Mouse (Mus musculus): Measurements from ENCODE around the gene Serp1.

Gene Serp1

DNA sequence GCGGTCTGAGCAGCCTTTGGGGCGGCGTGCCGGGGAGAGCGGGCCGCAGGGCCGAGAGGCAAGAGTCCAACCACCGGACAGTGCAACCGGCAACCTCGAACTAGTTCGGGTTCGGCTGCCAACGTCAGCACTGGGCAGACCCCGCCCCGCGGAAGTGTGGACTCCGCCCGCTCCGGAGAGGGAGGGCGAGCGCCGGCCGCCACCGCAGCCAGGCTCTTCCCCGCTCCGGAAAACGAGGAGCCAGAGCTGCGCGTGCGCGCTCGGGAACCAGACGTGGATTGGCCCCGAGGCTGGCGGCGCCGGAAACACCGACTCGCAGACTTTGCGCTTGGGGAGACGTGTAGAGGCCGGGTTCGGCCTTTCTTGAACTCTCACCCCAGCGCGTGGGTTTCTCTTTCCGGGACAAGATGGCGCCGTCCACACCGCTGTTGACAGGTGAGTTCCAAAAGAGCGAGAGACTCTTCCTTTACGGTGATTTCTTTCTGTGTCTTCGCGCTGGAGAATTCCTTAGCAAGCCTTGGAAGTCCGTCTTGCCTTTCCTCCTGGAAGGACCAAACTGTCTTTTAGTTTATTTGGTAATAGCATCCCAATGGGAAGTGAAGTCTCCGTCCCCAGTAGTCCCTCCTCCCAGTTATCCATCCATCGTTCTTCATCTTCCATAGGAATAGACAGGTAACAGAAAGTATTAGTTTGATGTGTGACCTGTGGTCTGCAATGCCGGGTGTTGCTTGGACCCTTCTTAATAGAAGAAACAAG lies at the start of gene Serp1, which contains the start of gene Eif2a:
Gene Serp1, minus strand, starts transcription at position 241 of the 756 bp plus-strand sequence.
Gene Eif2a, plus strand, starts transcription at position 170 of the 756 bp plus-strand sequence.
- peak; percentile 96 for DNase-seq (ENCODE audit: low spot score)

- no peak for DNase-seq (ENCODE audit: low spot score)
These were observed 45.1 kb upstream of the Serp1 start for GRCm38 (mm10) chr3:58570821-58571220.

GRCm38 (mm10) chr3:58561437-58561836 lies 35.7 kb upstream of the Serp1 start:
- no peak for DNase-seq (ENCODE audit: low spot score)

DNA sequence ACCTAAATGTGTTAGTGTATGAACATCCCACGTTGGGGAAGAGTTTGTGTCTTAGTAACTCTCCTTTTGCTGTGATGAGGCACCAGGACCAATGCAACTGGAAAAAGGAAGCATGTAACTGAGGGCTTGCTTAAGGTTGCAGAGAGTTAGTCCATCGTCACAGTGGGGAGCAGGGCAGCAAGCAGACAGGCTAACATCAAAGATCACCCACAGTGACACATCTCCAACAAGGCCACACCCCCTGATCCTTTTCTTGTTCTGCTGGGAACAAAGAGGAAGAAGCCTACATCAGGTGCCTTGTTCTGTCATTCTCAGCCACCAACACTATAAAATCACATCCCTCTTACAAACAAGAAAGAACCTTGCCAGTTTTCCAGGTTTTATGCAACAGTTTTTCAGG lies 34.2 kb upstream of the Serp1 start:
- DNase-seq (ENCODE audit: low spot score) = no peak

DNA sequence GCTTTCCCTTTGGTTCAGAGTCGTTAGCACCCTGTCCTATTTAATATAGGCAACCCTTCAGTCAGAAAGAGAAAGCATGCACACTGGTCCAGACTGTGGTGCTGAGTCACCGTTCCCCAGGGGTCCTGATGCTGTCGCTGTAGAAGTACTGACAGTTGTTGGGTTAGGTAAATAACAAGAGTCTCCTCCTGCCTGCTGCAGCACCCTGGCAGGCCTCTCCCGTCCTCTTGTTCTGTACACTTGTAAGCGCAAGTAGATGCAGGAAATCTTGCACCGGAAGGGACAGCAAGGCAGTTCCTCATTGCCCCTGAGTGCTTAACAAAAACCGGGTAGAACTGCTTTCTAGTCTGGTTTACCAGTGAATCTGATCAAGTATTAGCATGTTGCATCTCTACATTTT lies 31.0 kb upstream of the Serp1 start:
- no peak for DNase-seq (ENCODE audit: low spot score)

DNA sequence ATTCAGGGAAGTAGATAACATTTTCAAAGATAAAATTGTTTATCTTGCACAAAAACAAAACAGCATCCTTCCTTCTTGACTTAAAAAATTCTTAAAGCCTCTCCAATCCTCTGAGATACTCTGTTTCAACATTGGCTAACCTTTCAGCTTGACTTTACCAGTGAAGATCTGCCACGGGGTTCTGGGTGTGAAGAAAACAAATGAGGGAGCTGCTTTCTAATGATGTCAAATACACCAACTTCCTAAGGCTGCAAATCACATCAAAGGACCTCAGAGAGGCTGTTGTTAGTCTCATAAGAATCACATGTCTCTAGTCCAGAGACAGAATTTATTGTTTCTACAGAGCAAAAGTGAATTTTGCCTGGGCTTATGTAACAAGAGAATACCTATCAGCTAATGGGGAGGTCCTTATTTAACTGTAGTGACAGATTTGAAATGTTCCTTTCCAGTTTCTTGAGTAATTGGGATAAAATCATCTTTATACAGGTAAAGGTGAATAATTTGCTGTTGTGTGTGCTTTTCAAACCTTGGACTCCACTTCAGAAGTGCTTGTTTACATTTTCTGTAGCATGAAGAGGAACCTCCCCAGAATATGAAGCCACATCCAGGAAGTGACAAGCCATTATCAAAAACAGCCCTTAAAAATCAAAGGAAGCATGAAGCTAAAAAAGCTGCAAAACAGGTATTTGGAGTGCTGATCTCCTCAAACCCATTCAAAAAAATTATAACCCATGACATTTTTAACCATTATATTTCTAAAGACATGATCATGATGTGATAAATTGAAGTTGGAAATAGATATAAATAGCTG lies 26.5 kb upstream of the Serp1 start:
- no peak for DNase-seq (ENCODE audit: low spot score)

- no peak for DNase-seq (ENCODE audit: low spot score)
These were observed 10.9 kb upstream of the Serp1 start for GRCm38 (mm10) chr3:58536573-58536972.

GRCm38 (mm10) chr3:58526408-58526737 lies 681 bp upstream of the Serp1 start:
- no peak for DNase-seq (ENCODE audit: low spot score)

GRCm38 (mm10) chr3:58525166-58525565 lies 526 bp downstream of the Serp1 start:
- no peak for DNase-seq (ENCODE audit: low spot score)

DNA sequence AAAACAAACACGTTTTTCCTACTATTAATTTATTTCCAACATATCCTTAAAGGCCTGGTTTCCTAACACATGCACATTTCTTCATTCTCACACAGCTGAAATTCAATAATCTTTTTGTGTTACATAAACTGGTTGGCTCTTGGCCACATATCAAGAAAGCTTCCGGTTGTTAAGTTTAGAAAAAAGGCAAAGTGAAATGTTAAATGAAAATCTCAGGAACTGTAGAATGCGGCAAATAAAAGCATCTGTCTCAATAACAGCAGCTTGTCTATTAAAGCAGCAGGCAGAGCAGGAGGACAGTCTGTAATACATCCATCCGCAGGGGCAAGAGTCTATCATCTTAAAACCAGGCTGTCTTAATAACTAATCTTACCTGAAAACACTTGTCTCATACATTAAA lies 1.4 kb downstream of the Serp1 start:
- no peak for DNase-seq (ENCODE audit: low spot score)

GRCm38 (mm10) chr3:58523386-58523785 lies 2.3 kb downstream of the Serp1 start:
- DNase-seq (ENCODE audit: low spot score) = no peak

GRCm38 (mm10) chr3:58521361-58521760 lies 4.3 kb downstream of the Serp1 start:
- no peak for DNase-seq (ENCODE audit: low spot score)

DNA sequence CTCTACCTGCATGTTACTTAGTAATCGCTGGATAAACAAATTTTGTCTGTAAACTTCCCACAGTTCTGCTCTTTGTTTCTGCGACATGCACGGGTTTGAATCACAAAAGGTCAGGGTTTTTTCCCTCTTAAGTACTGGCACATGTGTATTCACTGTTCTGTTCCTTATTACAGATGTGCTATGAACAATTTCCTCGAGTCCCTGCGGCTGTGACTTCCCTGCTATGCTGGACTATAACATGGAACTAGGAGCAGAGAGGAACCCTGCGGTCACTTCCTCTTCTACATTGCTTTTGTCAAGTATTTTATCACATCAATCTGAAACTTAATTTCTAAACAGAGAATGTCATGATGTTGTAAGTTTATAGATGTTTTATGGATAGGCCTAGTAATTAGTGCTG lies 5.4 kb downstream of the Serp1 start:
- DNase-seq (ENCODE audit: low spot score) = no peak

DNA sequence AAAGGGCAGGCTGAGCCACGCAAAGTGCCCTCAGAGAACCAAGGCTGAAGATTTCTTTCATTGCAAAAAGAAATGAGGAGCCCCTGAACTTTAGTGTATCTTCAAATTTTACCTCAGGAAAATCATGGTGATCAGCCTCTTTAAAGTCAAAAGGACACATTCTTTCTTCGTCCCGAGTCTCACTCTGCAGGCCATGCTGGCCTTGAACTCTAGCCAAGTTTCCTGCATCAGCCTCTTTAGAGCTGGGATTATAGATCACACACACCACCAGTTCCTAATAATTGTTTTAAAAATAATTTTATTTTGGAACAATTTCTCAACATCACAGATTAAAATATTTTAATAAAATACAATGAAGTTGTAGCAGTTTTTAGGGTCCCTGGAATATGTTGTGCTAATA lies 6.2 kb downstream of the Serp1 start:
- DNase-seq (ENCODE audit: low spot score) = no peak

DNA sequence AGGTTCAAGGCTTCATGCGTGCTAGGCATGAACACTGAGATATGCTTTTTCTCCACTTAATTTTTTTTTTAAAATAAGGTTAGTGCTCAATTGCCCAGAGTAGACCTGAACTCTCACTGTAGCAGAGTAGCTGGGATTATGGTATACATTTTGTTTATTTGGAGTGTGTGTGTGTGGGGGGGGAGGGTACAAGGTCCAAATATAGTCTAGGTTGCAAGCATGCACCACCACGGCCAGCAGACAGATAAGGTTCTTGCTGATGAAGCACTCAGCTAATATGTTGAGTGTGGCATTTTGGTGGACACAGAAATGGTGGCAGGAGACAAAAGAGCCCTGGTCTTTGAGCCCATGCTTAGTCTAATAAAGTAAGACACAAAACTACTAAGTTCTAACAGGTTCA lies 6.7 kb downstream of the Serp1 start:
- DNase-seq (ENCODE audit: low spot score) = no peak

GRCm38 (mm10) chr3:58517800-58518199 lies 7.9 kb downstream of the Serp1 start:
- no peak for DNase-seq (ENCODE audit: low spot score)

DNA sequence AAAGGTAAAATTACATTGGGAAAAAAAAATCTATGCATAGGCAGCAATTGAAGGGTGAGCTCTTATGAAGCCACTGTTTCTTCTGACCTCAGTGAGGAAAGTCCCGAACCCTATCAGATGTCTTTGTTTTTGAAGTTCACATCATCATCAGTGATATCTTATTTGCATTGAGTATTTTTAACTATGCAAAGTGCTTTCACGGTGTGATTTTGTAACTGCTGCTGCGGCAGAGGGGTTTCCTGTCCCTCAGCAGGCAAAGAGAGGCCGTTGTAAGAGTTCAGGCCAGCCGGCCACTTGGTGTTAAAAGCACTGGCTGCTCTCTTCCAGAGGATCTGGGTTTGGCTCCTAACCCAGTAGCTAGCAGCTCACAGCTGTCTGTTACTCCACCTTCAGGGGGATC lies 8.4 kb downstream of the Serp1 start:
- no peak for DNase-seq (ENCODE audit: low spot score)

DNA sequence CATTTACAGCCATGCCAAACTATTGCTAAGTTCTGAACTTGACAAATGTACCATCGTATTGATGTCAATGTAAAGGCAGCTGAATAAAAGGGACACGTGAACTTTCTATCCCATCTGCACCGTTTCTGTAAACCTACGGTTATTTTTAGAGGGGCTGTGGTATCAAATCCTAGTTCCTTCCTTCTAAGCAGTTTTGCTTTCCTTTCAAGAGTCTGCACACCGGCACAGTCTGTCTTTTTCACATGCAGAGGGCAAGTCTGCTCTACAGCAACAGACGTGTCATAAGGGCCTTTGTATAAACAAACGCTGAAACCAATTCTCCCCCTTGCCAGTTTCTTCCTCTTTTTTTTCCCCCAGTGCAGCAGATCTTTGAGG lies 9.1 kb downstream of the Serp1 start:
- DNase-seq (ENCODE audit: low spot score) = no peak

DNA sequence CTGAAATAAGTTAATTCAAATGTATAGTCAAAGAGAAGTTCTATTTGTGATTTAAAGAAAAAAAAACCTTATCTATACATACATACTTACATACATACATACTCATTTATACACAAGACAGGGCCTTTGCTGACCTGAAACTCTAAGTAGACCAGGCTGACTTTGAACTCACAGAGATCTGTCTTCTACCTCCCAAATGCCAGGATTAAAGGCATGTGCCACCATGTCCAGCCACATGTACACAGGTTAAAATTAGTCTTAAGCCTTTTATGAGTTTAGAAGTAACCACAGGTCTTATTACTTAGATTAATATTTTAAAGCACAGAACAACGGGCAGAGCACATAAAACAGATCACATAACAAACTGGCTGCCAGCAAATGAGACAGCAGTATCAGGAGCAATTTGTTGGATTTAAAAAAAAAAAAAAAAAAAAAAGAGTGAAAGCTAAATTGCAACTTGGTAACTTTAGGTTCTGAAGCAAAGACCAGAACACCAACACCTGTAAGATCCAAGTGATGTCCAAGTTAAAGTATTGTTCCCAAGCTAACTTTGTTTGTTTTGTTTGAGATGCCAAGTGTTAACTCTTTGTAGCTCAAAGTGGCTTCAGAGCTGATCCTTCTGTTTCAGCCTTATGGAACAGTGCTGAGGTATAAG lies 9.6 kb downstream of the Serp1 start:
- no peak for DNase-seq (ENCODE audit: low spot score)

DNA sequence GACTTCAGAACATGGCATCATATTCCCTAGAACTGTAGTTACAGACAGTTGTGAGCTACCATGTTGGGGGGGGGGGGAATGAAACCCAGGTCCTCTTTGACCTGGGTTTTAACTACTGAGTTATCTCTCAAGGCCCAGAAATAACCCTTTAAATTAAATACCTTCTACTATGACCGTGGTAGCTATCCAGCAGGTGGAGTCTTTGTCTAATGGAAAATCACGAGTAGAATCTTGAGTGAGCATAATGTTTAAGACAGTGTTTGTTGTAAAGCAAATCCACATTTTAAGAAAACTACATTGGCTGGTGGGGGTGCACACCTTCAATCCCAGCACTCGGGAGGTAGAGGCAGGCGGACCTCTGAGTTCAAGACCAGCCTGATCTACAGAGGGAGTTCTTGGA lies 12.2 kb downstream of the Serp1 start:
- DNase-seq (ENCODE audit: low spot score) = no peak

DNA sequence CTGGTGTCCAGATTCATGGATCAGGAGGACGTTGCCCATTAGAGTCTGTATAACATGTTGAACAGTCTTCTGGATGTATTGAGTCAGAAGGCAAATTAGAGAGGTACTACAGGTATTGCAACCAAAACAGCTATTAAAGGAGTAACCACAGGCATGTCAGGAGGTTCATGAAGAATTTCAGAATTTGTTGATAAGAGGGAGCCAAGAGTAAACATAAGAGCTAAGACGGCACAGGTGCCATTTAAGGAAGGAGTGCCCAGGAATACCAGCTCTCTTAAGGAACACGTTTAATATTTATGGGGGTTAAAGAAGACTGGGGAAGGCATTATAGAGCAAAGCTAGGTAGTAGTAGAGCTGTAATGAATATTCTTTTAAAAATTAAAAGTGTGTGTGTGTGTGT lies 13.0 kb downstream of the Serp1 start:
- DNase-seq (ENCODE audit: low spot score) = no peak

DNA sequence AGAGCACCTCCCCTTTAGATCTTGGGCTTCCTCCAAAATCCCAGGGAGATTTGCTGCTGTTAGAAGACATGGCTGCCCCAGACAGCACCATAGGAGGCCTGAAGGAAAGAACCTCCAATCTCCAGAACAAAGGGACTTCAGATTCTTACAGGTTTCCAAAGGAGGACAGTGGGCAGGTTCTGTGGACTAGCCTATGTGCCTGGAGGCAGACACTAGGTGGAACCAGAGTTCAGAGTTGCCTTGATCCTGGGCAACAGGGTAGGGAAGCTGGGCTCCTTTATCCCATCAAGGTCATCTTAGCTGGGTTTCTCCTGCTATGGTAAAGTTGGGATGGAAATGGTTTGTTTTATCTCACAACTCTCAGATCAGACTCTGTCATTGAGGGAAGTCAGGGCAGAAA lies 14.1 kb downstream of the Serp1 start:
- DNase-seq (ENCODE audit: low spot score) = no peak

Measured in c-Kit-positive CD71-positive TER-119-positive erythroid progenitor cells, embryonic 14.5 days (primary cell).